Mouse (Mus musculus): ENCODE results near the gene BC107364. TPM values are rescaled to one million over a fixed set of nuclear protein-coding genes. Genes with fewer than 3 reads are reported as not detected.
"Not testable (repeated sequence)": the region's sequence is repeated elsewhere in the genome, so short reads cannot be mapped to it uniquely, and the experiment has no call there.

BC107364 gene
- polyA plus RNA-seq, 1 experiment from 2014 or later = 0.55 TPM

DNA sequence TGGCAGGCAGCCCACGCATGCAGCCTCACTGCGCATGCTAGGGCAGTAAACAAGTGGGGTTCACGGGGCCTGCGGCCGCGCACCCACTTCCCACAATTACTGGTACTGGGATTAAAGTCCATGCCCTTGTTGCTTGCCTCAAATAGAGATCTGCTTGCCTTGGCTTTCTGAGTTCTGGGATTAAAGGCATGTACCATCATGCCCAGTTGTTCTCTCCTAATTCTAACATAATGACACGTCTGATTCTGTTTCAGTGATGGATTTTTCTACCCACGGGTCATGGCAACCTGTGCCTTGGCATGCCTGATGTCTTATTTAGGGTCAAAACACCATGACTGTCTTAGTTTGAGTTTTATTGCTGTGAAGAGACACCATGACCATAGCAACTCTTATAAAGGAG is 15.5 kb upstream of the BC107364 start:
- no peak overlapping the region for H3K4me2 ChIP-seq

DNA sequence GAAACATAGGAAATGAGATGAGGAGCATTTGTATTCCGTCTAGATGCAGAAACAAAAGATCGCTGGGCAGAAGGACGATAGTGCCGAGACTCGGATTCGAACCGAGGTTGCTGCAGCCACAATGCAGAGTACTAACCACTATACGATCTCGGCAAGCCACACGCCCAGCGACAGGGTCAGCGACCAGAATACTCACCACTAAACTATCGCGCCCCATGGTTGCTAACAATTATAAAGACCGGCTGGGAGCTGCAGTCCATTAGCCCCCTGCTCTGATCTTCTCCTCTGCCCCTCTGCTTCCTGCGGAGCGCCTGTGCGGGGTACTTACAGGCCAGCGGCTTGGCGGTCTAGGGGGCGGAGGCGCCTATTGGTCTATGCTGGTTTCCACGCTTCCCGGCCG is 11.8 kb upstream of the BC107364 start:
- Histone ChIP-seq H3K36me3 (no peaks in the 10 kb centered on the region), H3K27me3 (peaks cover 11% of the 10 kb centered on the region; the same call in 1 of the 2 replicates), H3K27ac (no peak overlapping the region), H3K4me3 (no peak overlapping the region), H3K9ac (no peak overlapping the region), H3K9me3 (no peaks in the 10 kb centered on the region), H3K4me1 (peaks cover 6% of the 10 kb centered on the region; the same call in 1 of the 2 replicates), H3K4me2 (no peak overlapping the region)
- no peak for ATAC-seq (ENCODE audit: insufficient number of reproducible peaks, low FRiP score, low TSS enrichment, low read depth)
- 18% methylated on average over 25 of the region's 25 CpGs for WGBS

More for the DNA sequence above, 15.5 kb upstream of the BC107364 start:
- no peak overlapping the region for H3K9ac ChIP-seq
- H3K9me3 ChIP-seq = no peaks in the 10 kb centered on the region
- no peak for ATAC-seq (ENCODE audit: insufficient number of reproducible peaks, low FRiP score, low TSS enrichment, low read depth)
- peaks cover 16% of the 10 kb centered on the region; the same call in 1 of the 2 replicates for H3K27me3 ChIP-seq
- peaks cover 6% of the 10 kb centered on the region; the same call in 1 of the 2 replicates for H3K4me1 ChIP-seq
- H3K4me3 ChIP-seq = no peak overlapping the region
- 82% methylated on average over 8 of the region's 8 CpGs for WGBS
- H3K27ac ChIP-seq = no peak overlapping the region
- no peaks in the 10 kb centered on the region for H3K36me3 ChIP-seq

DNA sequence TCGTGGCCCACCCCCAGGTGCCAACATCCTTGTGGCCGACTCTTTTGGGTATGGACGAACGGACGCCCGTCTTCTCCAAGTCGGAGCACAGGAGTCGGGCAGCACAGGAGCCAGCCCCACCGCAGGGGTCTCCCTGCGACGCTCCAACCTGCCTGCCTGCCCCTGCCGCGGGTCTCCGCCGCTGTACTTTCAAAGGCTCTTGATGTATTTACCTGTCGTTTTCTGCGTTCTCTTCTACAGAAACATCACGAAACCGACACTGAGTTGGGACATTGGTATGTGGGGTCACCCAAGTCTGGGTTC is 8.4 kb upstream of the BC107364 start:
- H3K9ac ChIP-seq; H3K4me2 ChIP-seq; H3K36me3 ChIP-seq; H3K9me3 ChIP-seq; H3K27ac ChIP-seq; ATAC-seq (ENCODE audit: insufficient number of reproducible peaks, low FRiP score, low TSS enrichment, low read depth); H3K4me3 ChIP-seq; H3K4me1 ChIP-seq: not testable (repeated sequence)
- peaks cover 14% of the 10 kb centered on the region; the same call in 1 of the 2 replicates for H3K27me3 ChIP-seq
- no CpG with 5 or more reads among the region's 19 CpGs for WGBS

DNA sequence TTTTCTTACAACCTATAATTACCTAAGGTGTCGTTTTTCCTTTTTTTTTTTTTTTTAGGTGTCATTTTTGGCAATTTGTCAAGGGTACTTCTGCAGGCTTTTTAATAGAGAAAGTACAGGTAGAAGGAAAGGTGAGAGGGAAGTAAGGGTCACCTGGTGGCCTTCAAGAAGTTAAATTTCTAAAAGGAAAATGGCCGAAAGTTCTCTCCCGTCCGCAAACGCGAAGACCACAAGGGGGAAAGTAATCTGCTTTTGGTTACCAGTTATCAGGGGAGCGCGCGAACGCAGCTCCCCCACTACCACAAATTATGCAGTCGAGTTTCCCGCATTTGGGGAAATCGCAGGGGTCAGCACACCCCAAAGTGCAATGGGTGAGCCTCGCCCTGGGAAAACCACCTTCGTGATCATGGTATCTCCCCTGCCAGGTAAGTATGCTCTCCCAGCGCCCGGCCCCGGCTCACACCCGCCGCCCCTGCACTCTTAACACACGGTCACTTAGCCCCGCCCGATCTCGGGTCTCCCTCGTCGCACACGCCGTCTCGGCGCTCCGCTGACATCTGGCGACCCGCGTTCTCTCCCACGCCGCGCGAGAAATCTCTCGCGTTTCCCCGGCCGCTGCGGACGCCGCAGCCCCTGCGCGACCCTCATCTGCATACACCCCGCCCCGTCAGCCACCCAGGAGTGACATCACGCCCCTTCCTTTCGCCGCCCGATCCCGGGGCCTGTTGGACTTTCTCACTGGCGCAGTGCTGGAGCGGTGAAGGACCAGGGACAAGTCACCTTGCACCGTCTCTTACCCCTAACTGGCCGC is 7.9 kb upstream of the BC107364 start:
- not testable (repeated sequence) for H3K9me3 ChIP-seq, H3K36me3 ChIP-seq, H3K27ac ChIP-seq, H3K4me1 ChIP-seq, H3K4me3 ChIP-seq, H3K9ac ChIP-seq, H3K4me2 ChIP-seq
- 0% methylated on average over 1 of the region's 58 CpGs for WGBS
- peak; percentile 68; the same call in 1 of the 2 replicates for ATAC-seq (ENCODE audit: insufficient number of reproducible peaks, low FRiP score, low TSS enrichment, low read depth)
- H3K27me3 ChIP-seq = peaks cover 16% of the 10 kb centered on the region; the same call in 1 of the 2 replicates

DNA sequence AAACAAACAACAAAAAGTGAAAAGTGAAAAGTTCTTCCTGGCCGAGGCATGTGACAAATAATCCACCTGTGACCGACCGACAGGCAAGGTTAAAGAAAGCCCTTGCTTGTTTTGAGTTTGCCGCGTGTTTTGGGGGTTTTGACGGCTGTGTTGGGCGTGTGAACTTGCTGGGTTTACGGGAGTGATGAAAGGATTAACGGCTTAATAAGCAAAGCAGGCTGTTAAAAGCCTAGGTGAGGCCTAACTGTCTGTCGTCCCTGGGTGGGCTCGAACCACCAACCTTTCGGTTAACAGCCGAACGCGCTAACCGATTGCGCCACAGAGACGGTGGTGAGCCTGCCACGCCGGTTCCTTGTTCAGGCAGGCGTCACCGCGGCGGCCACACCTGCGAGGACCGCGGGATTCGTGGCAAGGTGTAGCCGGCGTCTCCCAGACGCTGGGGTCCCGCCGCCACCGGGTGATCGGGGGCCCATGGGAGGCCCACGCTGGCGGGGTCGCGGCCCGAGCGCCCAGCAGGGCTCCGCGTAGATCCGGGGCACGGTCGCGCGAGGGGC is 6.9 kb upstream of the BC107364 start:
- not testable (repeated sequence) for H3K9me3 ChIP-seq; H3K4me1 ChIP-seq; ATAC-seq (ENCODE audit: insufficient number of reproducible peaks, low FRiP score, low TSS enrichment, low read depth); H3K4me3 ChIP-seq; H3K9ac ChIP-seq; H3K4me2 ChIP-seq; H3K27ac ChIP-seq; H3K36me3 ChIP-seq
- H3K27me3 ChIP-seq = peaks cover 18% of the 10 kb centered on the region; the same call in 1 of the 2 replicates
- WGBS = no CpG with 5 or more reads among the region's 48 CpGs

DNA sequence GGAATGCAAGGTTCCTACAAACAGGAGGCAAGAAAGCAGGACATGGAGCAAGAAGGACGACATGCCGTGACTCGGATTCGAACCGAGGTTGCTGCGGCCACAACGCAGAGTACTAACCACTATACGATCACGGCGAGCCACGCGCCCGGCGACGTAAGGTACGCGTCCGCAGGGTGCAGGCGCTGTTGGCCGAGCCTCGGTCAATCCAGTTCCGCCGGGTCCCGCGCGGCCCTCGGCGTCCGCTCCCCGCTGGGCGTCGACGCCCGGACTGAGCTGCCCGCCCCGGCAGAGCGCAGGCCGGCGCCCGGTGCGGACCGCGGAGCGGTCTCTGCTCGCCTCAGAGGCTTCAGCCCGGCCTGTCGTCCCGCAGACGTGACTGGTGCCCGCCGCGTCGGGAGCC is 5.9 kb upstream of the BC107364 start:
- H3K9ac ChIP-seq, H3K4me1 ChIP-seq, H3K4me2 ChIP-seq, H3K4me3 ChIP-seq, H3K36me3 ChIP-seq, H3K9me3 ChIP-seq, H3K27ac ChIP-seq: not testable (repeated sequence)
- no CpG with 5 or more reads among the region's 53 CpGs for WGBS
- H3K27me3 ChIP-seq = peaks cover 14% of the 10 kb centered on the region; the same call in 1 of the 2 replicates
- 0 out of 2 replicates have a peak, but pooled peaks have one; percentile 30 for ATAC-seq (ENCODE audit: insufficient number of reproducible peaks, low FRiP score, low TSS enrichment, low read depth)

DNA sequence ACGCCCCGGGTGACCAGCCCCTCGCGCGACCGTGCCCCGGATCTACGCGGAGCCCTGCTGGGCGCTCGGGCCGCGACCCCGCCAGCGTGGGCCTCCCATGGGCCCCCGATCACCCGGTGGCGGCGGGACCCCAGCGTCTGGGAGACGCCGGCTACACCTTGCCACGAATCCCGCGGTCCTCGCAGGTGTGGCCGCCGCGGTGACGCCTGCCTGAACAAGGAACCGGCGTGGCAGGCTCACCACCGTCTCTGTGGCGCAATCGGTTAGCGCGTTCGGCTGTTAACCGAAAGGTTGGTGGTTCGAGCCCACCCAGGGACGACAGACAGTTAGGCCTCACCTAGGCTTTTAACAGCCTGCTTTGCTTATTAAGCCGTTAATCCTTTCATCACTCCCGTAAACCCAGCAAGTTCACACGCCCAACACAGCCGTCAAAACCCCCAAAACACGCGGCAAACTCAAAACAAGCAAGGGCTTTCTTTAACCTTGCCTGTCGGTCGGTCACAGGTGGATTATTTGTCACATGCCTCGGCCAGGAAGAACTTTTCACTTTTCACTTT is 847 bp downstream of the BC107364 start:
- ATAC-seq (ENCODE audit: insufficient number of reproducible peaks, low FRiP score, low TSS enrichment, low read depth); H3K27ac ChIP-seq; H3K4me2 ChIP-seq; H3K36me3 ChIP-seq; H3K9me3 ChIP-seq; H3K9ac ChIP-seq; H3K4me1 ChIP-seq; H3K4me3 ChIP-seq: not testable (repeated sequence)
- peaks cover 14% of the 10 kb centered on the region; the same call in 1 of the 2 replicates for H3K27me3 ChIP-seq
- WGBS = no CpG with 5 or more reads among the region's 50 CpGs

DNA sequence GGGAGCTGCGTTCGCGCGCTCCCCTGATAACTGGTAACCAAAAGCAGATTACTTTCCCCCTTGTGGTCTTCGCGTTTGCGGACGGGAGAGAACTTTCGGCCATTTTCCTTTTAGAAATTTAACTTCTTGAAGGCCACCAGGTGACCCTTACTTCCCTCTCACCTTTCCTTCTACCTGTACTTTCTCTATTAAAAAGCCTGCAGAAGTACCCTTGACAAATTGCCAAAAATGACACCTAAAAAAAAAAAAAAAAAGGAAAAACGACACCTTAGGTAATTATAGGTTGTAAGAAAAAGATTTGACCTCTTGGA is 1.6 kb downstream of the BC107364 start:
- H3K27ac ChIP-seq; H3K9me3 ChIP-seq; H3K9ac ChIP-seq; H3K4me3 ChIP-seq; H3K4me1 ChIP-seq; H3K36me3 ChIP-seq; H3K4me2 ChIP-seq; ATAC-seq (ENCODE audit: insufficient number of reproducible peaks, low FRiP score, low TSS enrichment, low read depth): not testable (repeated sequence)
- WGBS = 0% methylated on average over 1 of the region's 10 CpGs
- peaks cover 17% of the 10 kb centered on the region for H3K27me3 ChIP-seq

DNA sequence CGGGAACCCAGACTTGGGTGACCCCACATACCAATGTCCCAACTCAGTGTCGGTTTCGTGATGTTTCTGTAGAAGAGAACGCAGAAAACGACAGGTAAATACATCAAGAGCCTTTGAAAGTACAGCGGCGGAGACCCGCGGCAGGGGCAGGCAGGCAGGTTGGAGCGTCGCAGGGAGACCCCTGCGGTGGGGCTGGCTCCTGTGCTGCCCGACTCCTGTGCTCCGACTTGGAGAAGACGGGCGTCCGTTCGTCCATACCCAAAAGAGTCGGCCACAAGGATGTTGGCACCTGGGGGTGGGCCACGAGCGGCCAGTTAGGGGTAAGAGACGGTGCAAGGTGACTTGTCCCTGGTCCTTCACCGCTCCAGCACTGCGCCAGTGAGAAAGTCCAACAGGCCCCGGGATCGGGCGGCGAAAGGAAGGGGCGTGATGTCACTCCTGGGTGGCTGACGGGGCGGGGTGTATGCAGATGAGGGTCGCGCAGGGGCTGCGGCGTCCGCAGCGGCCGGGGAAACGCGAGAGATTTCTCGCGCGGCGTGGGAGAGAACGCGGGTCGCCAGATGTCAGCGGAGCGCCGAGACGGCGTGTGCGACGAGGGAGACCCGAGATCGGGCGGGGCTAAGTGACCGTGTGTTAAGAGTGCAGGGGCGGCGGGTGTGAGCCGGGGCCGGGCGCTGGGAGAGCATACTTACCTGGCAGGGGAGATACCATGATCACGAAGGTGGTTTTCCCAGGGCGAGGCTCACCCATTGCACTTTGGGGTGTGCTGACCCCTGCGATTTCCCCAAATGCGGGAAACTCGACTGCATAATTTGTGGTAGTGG is 2.1 kb downstream of the BC107364 start:
- peak; percentile 64; the same call in 1 of the 2 replicates for ATAC-seq (ENCODE audit: insufficient number of reproducible peaks, low FRiP score, low TSS enrichment, low read depth)
- not testable (repeated sequence) for H3K4me3 ChIP-seq, H3K36me3 ChIP-seq, H3K27ac ChIP-seq, H3K9ac ChIP-seq, H3K4me2 ChIP-seq, H3K9me3 ChIP-seq, H3K4me1 ChIP-seq
- peaks cover 17% of the 10 kb centered on the region for H3K27me3 ChIP-seq
- no CpG with 5 or more reads among the region's 68 CpGs for WGBS

DNA sequence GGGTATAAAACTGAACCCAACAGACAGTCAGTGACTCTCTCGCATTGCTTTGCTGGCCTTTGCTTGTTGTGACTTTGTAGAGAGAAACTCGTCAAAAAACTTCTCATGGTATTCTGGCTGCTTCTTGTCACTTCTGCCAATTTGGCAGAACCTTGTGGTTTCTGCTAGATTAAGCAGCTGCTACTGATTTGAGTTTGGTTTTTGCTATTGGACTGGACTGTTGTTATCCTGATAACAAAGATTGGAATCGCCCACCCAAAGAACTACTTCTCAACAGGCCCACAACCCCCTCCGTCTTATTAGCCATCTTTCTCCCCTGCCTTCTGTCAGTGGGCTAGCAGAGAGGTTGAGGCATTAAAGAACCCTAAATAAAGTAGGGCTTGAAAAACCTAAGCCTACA is 6.7 kb downstream of the BC107364 start:
- Histone ChIP-seq H3K4me2 (no peak overlapping the region), H3K9ac (no peak overlapping the region), H3K4me3 (no peak overlapping the region), H3K9me3 (no peaks in the 10 kb centered on the region), H3K36me3 (no peaks in the 10 kb centered on the region), H3K4me1 (no peaks in the 10 kb centered on the region), H3K27me3 (peaks cover 50% of the 10 kb centered on the region), H3K27ac (no peak overlapping the region)
- WGBS = 78% methylated on average over 4 of the region's 4 CpGs
- no peak for ATAC-seq (ENCODE audit: insufficient number of reproducible peaks, low FRiP score, low TSS enrichment, low read depth)

DNA sequence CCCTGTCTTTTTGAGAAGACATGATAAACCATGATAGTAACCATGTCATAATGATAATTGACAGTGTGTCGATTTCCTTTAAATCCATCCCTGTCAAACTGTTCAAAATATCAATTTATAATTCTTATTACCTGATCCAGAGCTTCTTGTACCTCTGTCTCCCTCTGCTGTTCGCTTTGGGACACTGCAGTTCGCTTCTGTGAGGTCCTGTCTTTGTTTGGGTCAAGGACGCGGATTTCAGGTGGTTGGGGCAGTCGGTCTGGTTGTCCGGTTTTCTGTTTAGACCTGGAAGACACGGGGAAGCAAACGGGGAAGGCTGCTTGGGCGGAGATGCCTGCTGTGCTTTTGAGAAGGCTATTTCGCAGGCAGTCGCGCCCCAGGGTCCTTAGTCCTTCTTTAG is 11.5 kb downstream of the BC107364 start:
- under 1% methylated on average over 13 of the region's 13 CpGs for WGBS
- no peak for ATAC-seq (ENCODE audit: insufficient number of reproducible peaks, low FRiP score, low TSS enrichment, low read depth)
- Histone ChIP-seq H3K4me2 (peak overlapping the region; percentile 51), H3K9ac (no peak overlapping the region), H3K9me3 (no peaks in the 10 kb centered on the region), H3K4me3 (peak overlapping the region; percentile 26), H3K4me1 (no peaks in the 10 kb centered on the region), H3K27me3 (peaks cover 85% of the 10 kb centered on the region), H3K36me3 (no peaks in the 10 kb centered on the region), H3K27ac (no peak overlapping the region)

Data from limb, embryonic 15.5 days (tissue).